Mouse (Mus musculus) common myeloid progenitor, adult 5-6 weeks (primary cell): ENCODE data around the gene Hdgfl2. TPM values are rescaled to one million over a fixed set of nuclear protein-coding genes. Genes with fewer than 3 reads are reported as not detected.
"Not testable (repeated sequence)": the region's sequence is repeated elsewhere in the genome, so short reads cannot be mapped to it uniquely, and the experiment has no call there.

ENCODE experiments used
- ATAC-seq: replicated peaks from 2 replicates; pipeline ENCODE4 v1.8.0; 2016; ENCODE audit warnings: low read depth, mild to moderate bottlenecking, moderate TSS enrichment, inconsistent platforms; ENCODE audit not compliant: poor library complexity, severe bottlenecking
- total RNA-seq: library from RNA; stranded (forward); fragments of 200-1000, 187-1606 nt; gene quantifications from 2 replicates; pipeline ENCODE4 v1.2.3, GENCODE M21; 2017

The Hdgfl2 gene
- total RNA-seq, 1 experiment from 2014 or later = 79.9 TPM

- no peak for ATAC-seq
Observed at GRCm38 (mm10) chr17:56102927-56103326, 23.5 kb downstream of the Hdgfl2 start.

GRCm38 (mm10) chr17:56103465-56104285 is 24.2 kb downstream of the Hdgfl2 start:
- no peak for ATAC-seq

- not testable (repeated sequence) for ATAC-seq
Observed at GRCm38 (mm10) chr17:56104821-56105220, 25.4 kb downstream of the Hdgfl2 start.

- ATAC-seq = not testable (repeated sequence)
Observed at GRCm38 (mm10) chr17:56106436-56106835, 27.0 kb downstream of the Hdgfl2 start.

GRCm38 (mm10) chr17:56106981-56107380 is 27.5 kb downstream of the Hdgfl2 start:
- ATAC-seq = no peak

- ATAC-seq = no peak
Observed at GRCm38 (mm10) chr17:56107736-56108135, 28.3 kb downstream of the Hdgfl2 start.

GRCm38 (mm10) chr17:56108334-56109044 is 29.1 kb downstream of the Hdgfl2 start:
- no peak for ATAC-seq

GRCm38 (mm10) chr17:56109219-56110051 is 30.0 kb downstream of the Hdgfl2 start, which contains the start of gene Plin4:
Gene Plin4 (minus strand): TSS chr17:56109803.
- no peak for ATAC-seq

- no peak for ATAC-seq
Observed at GRCm38 (mm10) chr17:56110571-56110970, 31.1 kb downstream of the Hdgfl2 start.

GRCm38 (mm10) chr17:56111021-56111420 is 31.6 kb downstream of the Hdgfl2 start:
- ATAC-seq = no peak

GRCm38 (mm10) chr17:56111864-56112263 is 32.4 kb downstream of the Hdgfl2 start:
- ATAC-seq = peak; percentile 81

- no peak for ATAC-seq
Observed at GRCm38 (mm10) chr17:56112743-56113142, 33.3 kb downstream of the Hdgfl2 start.

GRCm38 (mm10) chr17:56116193-56116592 is 36.8 kb downstream of the Hdgfl2 start:
- no peak for ATAC-seq

GRCm38 (mm10) chr17:56117251-56117710 is 37.8 kb downstream of the Hdgfl2 start, which contains the start of gene Plin5:
Gene Plin5 (minus strand): TSS chr17:56117596.
- peak; percentile 60 for ATAC-seq

GRCm38 (mm10) chr17:56119431-56119830 is 40.0 kb downstream of the Hdgfl2 start:
- peak; percentile 23; the same call in 1 of the 2 replicates for ATAC-seq

GRCm38 (mm10) chr17:56119981-56120880 is 40.8 kb downstream of the Hdgfl2 start:
- ATAC-seq = no peak

- no peak for ATAC-seq
Observed at GRCm38 (mm10) chr17:56121826-56122225, 42.4 kb downstream of the Hdgfl2 start, which contains the start of gene Lrg1. Gene Lrg1 (minus strand): TSS chr17:56122001.

- no peak for ATAC-seq
Observed at GRCm38 (mm10) chr17:56123161-56123560, 43.7 kb downstream of the Hdgfl2 start.
